Mouse (Mus musculus): ENCODE data around the gene Pank3.

DNA sequence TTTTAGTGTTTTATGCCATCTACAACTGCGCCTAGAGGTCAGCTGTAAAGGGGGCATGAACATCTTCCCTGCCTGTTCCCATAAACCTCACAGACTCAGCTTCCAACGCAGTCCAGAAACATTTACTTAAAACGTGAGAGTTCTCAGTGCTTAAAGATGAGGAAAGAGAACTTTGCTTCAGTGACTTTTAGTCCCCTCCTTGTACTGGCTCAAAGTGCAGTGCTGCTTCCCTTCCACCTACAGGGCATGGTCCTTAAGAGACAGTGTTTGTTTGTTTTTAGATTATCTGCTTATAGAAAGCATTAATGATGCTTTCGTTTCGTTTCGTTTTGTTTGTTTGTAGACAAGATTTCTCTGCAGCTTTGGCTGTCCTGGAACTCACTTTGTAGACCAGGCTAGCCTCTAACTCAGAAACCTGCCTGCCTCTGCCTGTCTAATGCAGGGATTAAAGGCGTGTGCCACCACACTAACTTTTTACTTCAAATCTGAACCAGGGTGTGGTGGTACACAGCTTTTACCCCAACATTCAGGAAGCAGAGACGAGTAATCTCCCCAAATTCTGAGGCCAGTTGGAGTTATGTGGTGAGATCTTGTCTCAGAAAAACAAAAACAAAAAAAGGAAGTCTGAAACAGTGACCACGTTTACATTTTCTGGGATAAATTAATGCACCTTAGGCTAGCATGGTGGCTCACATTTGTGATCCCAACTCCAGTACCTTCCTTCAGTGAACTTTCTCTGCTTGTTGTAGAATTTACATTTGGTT is 1.6 kb downstream of the Pank3 start:
- TF ChIP-seq CTCF (IDR thresholded peaks at IDR 0.05; ENCODE audit: borderline replicate concordance, control insufficient read depth, extremely low read depth, insufficient read depth, low read length, poor library complexity) (no peak), POLR2A (IDR thresholded peaks at IDR 0.05; ENCODE audit: control insufficient read depth, extremely low read depth, insufficient read depth, low read length, poor library complexity) (no peak)
